Mouse (Mus musculus) T-cell, adult 2 months (primary cell): ENCODE results near the gene Dzip1.
A peak's percentile ranks its signal among the peaks of the same experiment; 100 is the strongest.

Source experiments
- DNase-seq: peaks from one replicate; pipeline ENCODE4 v3.0.0; 2022; ENCODE audit warnings: low spot score

Gene Dzip1

GRCm38 (mm10) chr14:118922667-118923184 lies 2.5 kb downstream of the Dzip1 start:
- no peak for DNase-seq

- DNase-seq, result no peak
Observed at GRCm38 (mm10) chr14:118922251-118922650, 3.0 kb downstream of the Dzip1 start.

- DNase-seq, result peak; percentile 28
Observed at GRCm38 (mm10) chr14:118920654-118921053, 4.6 kb downstream of the Dzip1 start.

GRCm38 (mm10) chr14:118919025-118919424 lies 6.2 kb downstream of the Dzip1 start:
- DNase-seq, result no peak

GRCm38 (mm10) chr14:118913651-118914050 lies 11.6 kb downstream of the Dzip1 start:
- no peak for DNase-seq

- DNase-seq, result no peak
Observed at GRCm38 (mm10) chr14:118911521-118911920, 13.7 kb downstream of the Dzip1 start.

GRCm38 (mm10) chr14:118910332-118911222 lies 14.7 kb downstream of the Dzip1 start:
- DNase-seq, result peak; percentile 48

- DNase-seq, result no peak
Observed at GRCm38 (mm10) chr14:118909872-118910271, 15.4 kb downstream of the Dzip1 start.

GRCm38 (mm10) chr14:118907592-118907991 lies 17.7 kb downstream of the Dzip1 start:
- no peak for DNase-seq

GRCm38 (mm10) chr14:118903867-118904562 lies 21.2 kb downstream of the Dzip1 start:
- no peak for DNase-seq

- DNase-seq, result no peak
Observed at GRCm38 (mm10) chr14:118903397-118903796, 21.9 kb downstream of the Dzip1 start.

GRCm38 (mm10) chr14:118900911-118901310 lies 24.3 kb downstream of the Dzip1 start:
- no peak for DNase-seq

GRCm38 (mm10) chr14:118899940-118900339 lies 25.3 kb downstream of the Dzip1 start:
- no peak for DNase-seq

- no peak for DNase-seq
Observed at GRCm38 (mm10) chr14:118895655-118896054, 29.6 kb downstream of the Dzip1 start.

GRCm38 (mm10) chr14:118895228-118895627 lies 30.0 kb downstream of the Dzip1 start:
- DNase-seq, result no peak

- DNase-seq, result no peak
Observed at GRCm38 (mm10) chr14:118890101-118890500, 35.2 kb downstream of the Dzip1 start.

GRCm38 (mm10) chr14:118884250-118884556 lies 41.1 kb downstream of the Dzip1 start:
- DNase-seq, result no peak

GRCm38 (mm10) chr14:118883344-118884249 lies 41.7 kb downstream of the Dzip1 start:
- no peak for DNase-seq

- no peak for DNase-seq
Observed at GRCm38 (mm10) chr14:118880696-118881095, 44.6 kb downstream of the Dzip1 start.

- no peak for DNase-seq
Observed at GRCm38 (mm10) chr14:118878346-118878910, 46.8 kb downstream of the Dzip1 start.

- no peak for DNase-seq
Observed at GRCm38 (mm10) chr14:118874786-118875415, 50.4 kb downstream of the Dzip1 start.
